Mouse (Mus musculus) megakaryocyte, adult 5-6 weeks (primary cell): Measurements from ENCODE around the gene Gm20708. TPM values are rescaled to one million over a fixed set of nuclear protein-coding genes. Genes with fewer than 3 reads are reported as not detected.

Source experiments
- ATAC-seq: 2 replicates; pipeline ENCODE4 v1.8.0; 2016; ENCODE audit warnings: mild to moderate bottlenecking, inconsistent platforms; ENCODE audit not compliant: poor library complexity, severe bottlenecking
- total RNA-seq, 2 experiments: library from RNA; stranded (forward) in 1 of 2; stranded (reverse) in 1 of 2; fragments of 153-499, 151-499 nt in 1 of 2; fragments of 221-1000, 200-1000 nt in 1 of 2; gene quantifications; 2 replicates each; pipeline versions ENCODE4 v1.2.3 to v1.2.4; 2015 to 2017

The Gm20708 gene
- 1.1 and 2.2 TPM in 2 replicates for total RNA-seq (2015)
- 1.1 TPM in 1 of 2 replicates, not detected in the other for total RNA-seq (2017)

DNA sequence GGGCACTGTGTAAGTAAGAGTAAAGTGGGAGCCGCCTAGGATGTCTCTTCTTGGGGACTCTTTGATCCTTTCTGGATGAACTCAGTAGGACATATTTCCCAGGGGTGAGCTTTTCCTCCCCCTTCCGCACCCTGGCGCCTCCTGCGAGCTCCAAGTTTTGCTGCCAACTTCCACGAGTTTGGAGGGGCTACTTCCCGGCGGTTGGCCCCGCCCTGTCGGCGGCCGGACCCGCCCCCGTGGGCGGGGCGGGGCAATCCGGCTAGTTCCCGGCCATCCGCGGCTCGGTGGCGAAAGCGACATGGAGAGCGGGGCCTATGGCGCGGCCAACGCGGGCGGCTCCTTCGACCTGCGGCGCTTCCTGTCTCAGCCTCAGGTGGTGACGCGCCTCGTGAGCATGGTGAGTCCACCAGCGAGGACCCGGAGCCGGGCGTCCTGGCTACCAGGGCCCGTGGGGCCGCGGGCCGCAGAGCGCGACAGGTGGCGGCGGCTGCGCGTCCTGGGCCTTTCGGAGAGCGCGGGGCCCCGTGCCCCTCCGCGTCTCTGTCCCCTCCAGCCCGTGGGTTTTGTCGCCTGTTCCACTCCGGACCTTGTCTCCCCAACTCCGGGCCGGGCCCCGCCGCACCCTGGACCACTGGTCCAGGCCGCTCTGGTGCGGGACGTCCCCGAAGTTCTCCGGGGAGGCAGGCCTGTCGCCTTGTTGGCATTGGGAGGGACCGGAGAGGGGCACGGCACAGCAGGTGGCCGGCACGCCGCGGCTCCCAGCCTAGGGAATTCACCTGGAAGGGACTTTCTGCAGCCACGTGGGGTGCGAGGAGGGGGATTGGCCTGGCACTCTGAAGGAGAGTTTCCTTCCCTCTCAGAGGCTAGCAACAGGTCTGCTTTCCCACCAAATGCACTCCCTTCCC, at the start of gene Gm20708, which contains the start of gene Syngr2:
Gm20708 (plus strand) TSS at position 262 of the 905 bp plus-strand sequence.
Syngr2 (plus strand) TSS at position 262 of the 905 bp plus-strand sequence.
- ATAC-seq, result peak; percentile 58

DNA sequence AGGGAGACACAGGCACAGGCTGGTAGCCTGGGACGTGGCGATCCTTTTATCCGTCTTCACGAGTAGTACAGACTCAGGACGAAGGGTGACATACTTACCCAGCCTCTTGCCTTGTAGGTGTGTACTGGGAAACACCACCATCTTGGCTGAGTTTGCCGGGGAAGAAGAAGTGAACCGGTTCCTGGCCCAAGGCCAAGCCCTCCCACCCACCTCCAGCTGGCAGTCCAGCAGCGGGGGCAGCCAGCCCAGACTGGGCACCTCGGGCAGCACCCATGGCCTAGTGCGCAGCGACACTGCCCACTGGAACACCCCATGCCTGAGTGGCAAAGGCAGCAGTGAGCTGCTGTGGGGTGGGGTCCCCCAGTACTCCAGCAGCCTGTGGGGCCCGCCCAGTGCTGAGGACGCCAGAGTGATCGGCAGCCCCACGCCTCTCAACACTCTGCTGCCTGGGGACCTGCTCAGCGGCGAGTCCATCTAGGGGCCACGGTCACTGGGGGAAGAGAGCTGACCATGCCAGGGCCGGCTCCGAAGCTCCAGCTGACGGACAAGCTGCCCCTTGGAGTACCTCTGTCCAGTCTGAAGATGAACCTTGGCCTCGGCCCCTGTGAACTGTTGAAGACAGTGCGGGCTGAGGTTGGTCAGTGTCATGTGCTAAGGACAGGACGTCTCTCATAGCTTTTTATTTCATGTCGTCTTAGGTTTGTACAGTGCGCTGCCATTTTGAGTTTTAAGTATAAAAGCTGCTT, 48.9 kb upstream of the Gm20708 start:
- no peak for ATAC-seq

DNA sequence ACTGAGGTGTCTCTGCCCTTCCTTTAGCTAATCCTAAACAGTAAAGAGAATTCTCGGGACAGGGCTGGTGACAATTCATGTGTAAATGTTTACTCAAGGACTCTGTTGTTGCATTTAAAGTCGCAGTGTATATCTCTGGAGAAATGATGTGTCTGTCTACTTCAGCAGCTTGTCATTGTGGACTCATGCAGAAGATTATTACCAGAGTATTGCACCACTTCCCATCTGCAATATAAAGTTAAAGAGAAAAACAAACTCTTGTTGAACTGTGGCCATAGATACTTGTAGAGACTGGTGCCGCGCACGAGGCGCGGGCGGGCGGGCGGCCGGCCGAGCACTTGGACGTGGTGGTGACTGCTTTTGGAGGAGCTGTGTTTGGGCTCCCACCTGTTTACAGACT, 47.7 kb upstream of the Gm20708 start:
- ATAC-seq, result no peak

DNA sequence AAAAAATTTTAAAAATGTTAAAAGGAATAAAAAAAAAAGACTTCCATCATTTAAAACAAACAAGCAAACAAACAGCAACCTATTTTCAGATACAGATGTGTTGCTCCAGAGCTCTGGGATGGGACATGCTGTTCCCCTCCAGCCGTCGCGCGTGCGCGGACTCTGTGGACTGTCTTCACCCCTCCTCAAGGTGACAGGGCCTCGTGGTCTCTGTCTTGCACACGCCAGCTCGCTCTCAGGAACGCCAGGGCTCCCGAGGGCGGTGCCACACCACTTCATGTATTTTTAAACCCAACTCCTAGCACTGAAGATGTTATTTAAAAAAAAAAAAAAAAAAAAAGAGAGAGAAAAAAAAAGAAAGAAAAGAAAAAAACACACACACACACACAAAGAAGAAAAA, 47.2 kb upstream of the Gm20708 start:
- ATAC-seq, result no peak

DNA sequence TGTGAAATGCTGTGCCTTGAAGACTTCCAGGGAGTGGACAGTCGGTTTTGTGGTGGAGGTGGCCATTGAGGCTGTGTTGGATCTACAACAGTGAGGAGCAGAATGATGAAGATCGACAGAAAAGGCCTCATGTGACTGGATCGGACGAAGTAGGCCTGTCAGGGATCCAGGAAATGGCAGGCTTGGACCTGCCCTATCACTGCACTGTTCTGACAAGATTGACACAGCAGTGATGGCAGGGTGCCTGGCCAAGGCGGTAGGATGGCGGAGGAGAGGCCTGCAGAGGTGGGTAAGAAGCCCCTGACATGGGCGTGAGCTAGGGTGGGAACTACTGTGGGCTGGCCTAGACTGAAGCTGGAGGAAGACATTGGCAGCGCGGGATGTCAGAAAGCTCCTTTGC, 45.1 kb upstream of the Gm20708 start:
- no peak for ATAC-seq

DNA sequence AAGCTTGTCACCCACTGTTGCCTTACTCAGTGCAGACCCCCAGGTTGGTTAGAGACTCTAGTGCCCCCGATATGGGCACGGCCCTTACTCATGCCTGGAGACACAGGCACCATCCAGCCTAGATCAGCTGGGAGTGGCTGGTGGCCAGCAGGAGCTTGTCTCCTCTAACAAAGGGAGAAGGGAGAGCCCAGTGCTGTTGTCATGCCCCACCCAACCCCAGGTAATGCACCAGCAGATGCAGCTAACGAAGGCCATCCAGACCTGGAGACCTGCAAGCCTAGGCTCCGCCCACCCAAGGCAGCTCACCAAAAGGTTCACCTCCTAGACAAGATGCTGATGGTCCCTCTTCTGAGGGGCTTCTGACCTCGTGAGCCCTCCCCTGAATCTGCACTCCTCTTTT, 44.1 kb upstream of the Gm20708 start:
- no peak for ATAC-seq

DNA sequence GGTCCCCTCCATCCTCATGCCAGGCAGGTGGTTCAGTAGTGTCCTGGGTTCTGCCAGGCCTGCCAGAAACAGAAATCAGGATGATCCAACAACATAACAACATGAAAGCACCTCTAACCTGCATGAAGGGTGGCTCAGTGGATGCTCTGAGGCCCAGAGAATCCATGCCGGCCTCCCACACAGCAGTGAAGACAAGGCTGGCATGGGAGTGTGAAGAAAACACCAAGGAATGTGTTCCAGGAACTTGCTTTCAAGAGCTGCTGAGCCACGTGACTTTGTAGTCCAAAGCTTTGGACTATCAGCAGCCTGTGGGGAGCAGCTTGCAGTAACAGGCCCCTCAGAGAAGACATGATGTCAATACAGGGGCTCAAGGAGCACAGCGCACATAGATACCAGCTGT, 43.2 kb upstream of the Gm20708 start:
- ATAC-seq, result no peak

DNA sequence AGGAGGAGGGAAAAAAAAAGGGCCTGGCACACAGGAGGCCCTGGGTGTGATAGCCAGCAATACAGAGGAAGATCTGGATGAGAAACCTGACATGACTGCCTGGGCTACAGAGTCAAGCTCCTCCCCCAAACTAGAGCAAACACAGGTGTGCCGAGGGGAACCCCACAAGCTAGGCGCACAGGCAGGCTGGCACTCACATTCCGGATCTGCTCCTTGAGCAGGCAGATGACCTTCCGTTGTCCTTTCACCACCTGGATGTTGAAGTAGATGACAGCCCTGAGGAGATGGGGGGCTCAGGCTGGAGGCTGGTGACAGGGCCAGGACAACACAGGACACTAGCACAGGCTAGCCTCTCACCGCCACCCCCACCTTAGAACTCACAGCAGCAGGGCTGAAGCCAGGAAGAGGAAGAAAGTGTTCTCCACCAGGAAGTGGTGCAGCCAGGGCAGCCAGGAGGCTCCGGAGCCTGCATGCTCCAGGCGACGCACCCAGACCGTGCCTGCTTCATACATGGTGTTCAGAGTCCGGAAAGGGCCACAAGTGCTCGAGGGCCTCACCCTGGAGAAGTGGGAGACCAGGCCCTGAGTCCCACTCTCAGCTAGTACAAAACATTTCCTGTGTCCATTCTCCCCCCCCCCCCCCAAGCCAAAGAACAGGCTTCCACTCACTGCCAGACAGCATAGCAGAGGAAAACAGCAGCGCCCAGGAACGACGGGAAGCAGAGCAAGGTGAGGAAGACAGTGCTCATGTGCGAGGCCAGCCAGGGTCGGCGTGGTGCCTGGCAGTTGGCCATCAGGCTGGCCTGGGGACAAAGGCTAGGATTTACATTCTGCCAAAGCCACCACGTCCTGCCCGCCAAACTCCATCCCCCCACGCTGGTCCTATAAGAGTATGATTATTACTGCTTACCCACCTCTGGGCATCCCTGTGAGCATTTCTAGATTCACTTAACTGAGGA, 40.5 kb upstream of the Gm20708 start:
- ATAC-seq, result peak; percentile 56

DNA sequence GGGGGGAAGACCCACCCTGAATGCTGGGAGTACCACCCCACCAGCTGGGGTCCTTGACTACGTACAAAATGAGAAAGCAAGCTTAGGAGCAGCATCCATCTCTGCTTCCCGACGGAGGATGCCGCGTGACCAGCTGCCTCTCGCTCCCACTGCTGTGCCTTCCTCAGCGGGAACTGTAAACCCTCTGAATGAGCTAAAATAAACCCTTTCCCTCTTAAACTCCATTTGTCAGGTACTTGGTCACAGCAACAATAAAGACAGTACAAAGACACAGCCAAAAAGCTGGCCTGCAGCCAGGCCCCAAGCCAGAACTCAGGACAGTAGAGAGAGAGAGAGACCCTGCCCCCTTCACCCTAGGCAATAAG, 39.8 kb upstream of the Gm20708 start:
- ATAC-seq, result no peak

DNA sequence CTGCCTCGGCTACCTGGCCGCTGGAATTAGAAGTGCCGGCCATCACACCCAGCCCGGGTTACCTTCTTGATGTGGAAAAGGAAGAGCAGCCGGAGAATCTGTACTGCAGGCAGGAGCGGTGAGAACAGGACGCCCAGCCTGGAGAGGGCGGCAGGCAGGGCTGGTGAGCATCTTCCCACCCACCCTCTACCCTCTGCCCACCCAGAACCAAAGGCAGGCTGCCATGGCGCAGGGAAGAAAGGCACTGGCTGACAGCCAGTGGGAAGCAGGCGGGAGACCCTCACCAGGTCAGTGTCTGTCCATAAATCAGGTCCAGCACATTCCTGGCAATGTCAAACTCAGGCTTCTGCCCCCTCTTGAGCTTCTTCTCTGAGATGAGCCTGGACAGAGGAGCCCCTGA, 39.1 kb upstream of the Gm20708 start:
- ATAC-seq, result no peak

DNA sequence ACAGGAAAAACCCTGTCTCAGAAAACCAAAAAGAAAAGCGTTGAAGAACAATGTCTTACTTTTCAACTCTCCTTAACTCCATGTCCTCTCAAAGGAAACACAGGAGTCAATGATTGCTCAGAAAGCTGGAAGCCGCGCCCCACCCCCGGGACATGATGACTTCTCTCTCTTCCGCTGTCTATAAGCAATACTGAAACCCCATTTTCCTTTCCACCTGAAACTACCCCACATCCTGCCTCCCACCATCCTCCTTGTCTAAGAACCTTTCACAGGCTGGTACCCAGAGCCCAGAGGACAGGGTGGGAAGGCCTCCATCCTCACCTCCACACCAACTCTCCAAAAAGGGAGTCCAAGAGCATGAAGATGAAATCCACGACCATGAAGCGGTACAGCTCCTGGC, 37.1 kb upstream of the Gm20708 start:
- no peak for ATAC-seq

DNA sequence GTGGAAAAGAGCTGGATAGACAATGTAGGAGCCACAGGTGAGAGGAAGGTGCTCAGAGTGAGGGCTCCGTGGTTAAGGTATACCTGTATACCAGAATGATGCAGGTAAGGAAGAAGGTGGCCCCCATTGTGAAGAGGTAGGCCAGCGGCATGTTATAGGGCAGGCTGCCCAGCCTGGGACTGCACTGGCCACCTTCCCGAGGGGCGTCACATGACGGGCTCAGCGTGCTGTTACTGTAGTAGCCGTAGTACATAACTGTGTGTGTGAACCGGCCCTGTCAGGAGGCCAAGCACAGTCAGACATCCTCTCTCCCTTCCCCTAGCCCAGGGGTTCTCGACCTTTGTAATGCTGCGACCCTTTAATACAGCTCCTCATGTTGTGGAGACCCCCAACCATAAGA, 34.5 kb upstream of the Gm20708 start:
- ATAC-seq, result no peak

DNA sequence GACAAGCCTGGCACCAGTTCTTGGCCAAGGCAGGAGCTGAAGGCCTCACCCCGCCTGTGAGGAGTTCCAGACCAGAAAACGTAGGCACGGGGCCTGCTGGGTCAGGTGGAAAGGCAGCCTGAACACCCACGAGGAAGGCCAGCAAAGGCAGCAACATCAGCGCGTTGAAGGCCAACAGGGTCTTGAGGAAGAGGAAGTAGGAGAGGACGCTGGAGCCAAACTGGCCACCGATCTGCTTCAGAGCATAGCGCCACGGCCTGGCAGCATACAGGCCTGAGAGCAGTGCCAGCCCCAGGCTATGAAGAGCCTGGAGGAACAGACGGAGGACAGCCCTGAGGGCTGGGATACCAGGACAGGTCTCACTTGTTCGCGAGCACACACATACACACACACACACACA, 33.9 kb upstream of the Gm20708 start:
- ATAC-seq, result peak; percentile 17; the same call in 1 of the 2 replicates

DNA sequence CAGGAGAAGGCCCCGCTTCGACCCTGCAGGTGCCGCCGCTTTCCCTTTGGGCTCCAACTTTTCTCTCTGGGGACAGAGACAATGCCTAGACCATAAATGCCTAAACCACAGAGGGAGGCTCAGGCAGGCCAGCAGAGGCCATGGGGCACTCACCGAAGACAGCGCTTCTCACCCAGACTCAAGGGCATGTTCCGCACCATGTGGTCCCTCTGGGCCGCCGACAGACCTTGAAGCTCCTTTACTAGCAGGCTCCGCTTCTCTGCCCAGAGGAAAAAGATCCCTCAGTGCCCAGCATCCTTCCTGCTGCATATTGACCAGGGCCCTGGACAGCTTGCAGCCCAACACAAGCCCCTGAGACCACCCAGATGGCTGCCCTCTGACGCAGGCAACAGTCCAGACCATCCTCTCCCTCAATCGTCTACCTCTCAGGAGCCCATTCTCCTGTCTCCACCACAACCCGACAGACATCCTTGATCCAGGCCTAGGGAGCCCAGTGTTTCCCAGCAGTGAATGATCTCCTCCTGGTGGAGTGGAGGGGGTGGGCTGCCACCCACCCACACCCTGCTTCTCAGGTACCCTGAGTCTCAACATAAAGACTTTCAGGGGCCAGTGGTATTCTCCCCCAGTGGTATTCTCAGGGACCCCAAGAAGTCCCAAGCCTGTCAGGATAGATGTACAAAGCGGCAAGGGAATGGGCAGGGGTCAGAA, 33.2 kb upstream of the Gm20708 start:
- ATAC-seq, result no peak

DNA sequence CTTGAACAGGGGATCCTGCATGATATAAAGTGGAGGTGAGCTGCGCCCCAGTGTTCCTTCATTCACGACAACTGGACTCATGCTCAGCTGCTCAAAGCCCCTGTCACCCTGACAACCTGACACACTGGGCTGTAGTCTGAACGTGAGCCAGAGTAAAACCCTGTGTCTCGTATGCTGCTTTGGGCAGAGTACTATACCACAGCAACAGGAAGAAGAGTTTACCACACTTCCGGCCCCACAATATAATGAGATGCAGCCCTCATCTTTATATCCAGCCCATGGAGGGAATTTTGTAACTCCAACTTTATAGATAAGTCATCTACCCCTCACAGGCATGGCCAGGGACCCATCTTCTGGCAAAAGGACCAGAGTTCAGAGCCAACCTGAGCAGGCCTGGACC, 32.4 kb upstream of the Gm20708 start:
- no peak for ATAC-seq

DNA sequence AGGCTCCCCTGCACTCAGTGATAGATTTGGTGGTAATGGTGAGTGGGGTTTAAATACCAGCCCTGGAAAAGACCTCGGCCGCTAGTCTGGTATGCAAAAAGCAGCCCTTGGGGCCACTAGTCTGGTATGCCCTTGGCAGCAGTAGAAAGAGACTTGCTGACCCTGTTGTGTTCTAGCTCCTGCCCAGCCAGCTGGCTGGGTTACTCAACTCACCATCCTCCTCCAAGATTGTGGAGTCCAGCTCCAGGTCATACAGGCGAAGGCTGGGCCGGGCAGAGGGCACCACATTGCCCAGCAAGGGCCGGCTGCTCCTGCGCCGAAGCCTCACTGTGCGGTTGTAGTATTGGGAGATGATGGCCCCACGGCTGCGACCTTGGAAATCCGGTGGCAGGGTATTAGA, 31.4 kb upstream of the Gm20708 start:
- ATAC-seq, result no peak

DNA sequence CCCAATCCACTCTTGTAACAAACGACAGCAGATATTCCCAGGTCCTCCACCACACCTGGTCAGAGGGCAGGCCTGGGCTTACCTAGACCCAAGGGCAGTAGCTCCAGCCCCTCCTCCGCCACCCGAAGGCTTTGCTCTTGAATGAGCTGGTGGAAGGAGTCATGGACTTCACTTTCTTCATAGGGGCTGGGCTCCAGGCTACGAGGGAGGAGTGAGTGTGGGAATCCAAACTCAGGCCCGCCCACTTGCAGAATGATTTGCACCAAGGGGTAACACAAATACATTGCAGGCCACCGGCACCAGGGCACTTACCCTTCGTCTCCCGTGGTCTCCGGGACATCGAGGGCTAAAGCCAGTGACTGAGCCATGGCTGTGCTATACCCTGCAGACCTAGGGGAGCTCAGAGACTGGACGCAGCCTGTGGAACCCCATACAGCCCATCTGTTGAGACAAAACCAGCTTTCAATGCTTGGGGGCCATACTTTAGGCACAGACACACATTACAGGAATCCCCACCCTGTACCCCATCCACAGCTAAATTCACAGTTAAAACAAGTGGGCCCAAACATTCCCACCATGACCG, 30.5 kb upstream of the Gm20708 start:
- no peak for ATAC-seq

DNA sequence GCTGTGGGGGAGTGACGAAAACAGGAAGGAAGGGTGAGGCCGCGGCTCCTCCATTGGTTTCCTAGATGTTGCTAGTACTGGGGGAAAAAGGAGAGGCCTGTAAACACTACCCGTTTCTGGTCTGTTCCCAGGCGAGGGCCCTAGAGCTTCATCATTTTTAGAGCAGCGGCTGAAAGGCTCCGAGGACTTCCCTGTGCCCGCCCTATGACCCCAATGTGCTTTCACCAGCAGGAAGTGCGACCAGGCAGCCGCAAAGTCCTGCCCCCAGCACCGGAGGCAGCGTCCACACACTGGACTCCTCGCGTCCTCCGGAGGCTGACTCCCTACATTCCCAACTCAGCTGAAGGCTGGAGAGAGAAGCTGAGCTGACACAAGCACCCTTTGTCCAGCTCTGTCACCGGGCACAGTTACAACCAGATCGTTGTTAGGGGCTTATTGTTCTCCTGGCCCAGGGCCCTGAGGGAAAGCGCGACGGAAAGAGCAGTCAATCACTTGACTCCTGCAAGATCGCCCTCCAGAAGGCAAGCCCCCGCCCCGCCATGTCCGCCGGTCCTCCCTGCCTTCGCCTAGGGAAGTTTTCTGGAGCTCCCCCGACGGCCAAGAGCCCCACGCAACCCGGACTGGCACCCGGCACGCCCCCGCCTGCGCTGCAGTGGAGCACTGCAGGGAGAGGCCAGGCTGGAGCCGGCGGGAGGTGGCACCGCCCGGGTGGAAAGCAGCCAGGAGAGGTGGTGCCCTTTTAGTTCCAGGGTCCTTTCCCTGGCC, 29.9 kb upstream of the Gm20708 start:
- ATAC-seq, result peak; percentile 28

DNA sequence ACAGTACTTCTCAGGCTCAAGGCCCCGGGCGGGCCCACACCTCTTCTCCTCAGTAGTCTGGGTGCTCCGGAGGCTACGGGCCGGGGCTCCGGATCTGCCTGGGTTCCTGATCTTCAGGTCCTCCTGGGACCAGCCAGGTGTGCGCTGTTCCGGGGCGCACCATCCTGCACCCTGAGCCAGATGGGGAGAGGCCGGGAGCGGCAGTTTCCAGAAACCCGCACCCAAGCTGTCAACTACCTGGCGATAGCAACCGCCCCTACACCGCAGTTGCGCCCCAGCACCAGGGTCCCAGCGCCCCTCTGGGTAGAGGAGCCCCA, 29.3 kb upstream of the Gm20708 start:
- no peak for ATAC-seq
